Mouse (Mus musculus): Measurements from ENCODE around the gene Acer3. TPM values are rescaled to one million over a fixed set of nuclear protein-coding genes. Genes with fewer than 3 reads are reported as not detected.

Acer3 gene
- polyA plus RNA-seq, 1 experiment from 2014 or later: 39.0 TPM

DNA sequence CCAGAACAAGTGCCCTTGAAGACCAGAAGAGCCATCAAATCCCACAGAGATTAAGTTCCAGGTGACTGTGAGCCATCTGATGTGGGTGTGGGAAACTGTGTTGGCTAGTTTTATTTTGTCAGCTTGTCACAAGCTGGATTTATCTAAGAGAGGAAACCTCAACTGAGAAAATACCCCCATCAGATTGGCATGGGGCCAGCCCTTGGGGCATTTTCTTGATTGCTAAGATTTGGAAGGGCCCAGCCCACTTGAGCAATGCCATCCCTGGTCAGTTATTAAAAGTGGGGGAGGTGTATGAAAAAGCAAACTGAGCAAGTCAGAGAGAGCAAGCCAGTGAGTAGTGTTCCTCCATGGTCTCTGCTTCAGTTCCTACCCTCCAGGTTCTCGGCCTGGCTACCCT is 3.2 kb upstream of the Acer3 start:
- H3K27ac ChIP-seq: no peak overlapping the region
- H3K36me3 ChIP-seq (ENCODE audit: inconsistent target): no peaks in the 10 kb centered on the region
- no peak overlapping the region for H3K4me3 ChIP-seq (ENCODE audit: inconsistent target)
- H3K79me2 ChIP-seq (ENCODE audit: inconsistent target): peaks cover 8% of the 10 kb centered on the region; the same call in 1 of the 2 replicates
- 80% methylated on average over 1 of the region's 1 CpGs for WGBS (ENCODE audit: missing documents)

DNA sequence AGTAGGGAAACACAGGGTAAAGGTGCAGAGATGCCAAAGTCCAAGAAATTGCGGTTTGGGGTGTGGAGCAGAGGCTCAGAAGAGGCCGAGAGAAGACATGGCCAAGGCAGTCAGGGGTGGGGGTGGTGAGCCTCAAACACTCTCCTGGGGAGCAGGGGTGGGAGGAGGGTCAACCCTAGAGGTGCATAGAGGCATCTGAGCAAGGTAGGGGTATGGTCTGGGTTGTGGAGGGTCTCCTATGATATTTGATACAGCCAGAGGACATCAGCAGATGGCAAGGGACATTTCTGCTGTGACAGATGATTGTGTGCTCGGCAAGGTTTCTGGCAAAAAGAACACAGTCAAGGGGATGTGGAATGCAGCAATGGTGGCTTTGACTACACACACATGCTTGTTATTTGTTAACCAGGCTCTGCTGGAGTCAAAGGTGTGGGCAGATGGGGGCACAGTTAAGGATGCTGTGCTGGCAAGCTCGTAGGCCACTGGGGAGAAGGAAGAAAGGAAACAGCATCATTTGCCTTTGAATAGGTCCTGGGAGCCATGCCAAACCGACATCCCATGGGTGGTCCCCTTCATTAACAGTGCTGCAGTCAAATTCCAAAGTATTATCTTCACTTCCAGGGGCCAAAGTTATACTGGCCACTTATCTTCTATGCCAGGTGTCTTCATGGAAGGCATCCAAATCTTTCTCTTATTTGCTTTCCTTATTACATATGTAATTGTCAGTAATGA is 2.4 kb upstream of the Acer3 start:
- Histone ChIP-seq H3K4me3 (ENCODE audit: inconsistent target) (no peak overlapping the region), H3K79me2 (ENCODE audit: inconsistent target) (peaks cover 8% of the 10 kb centered on the region; the same call in 1 of the 2 replicates), H3K27ac (peak overlapping the region; percentile 95), H3K36me3 (ENCODE audit: inconsistent target) (no peaks in the 10 kb centered on the region)
- 57% methylated on average over 3 of the region's 5 CpGs for WGBS (ENCODE audit: missing documents)

DNA sequence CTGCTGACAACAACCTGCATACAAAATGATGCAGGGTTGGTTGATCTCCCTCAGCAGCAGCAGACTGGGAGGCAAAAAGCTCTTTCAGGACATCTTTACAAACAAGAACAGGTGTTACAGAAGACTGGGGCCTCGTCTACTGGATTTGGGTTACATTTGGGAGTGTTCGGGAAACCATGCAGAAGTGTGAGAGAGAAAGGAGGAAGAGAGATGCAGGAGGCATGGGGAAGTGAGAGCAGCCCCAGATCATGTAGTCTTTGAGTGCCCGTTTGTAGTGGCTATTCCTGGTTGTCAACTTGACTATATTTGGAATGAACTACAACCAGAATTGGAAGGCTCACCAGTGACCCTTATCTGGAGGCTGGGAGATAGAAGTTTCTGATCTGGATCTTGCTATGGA is 1.4 kb upstream of the Acer3 start:
- peak overlapping the region; percentile 95 for H3K27ac ChIP-seq
- no peak overlapping the region for H3K4me3 ChIP-seq (ENCODE audit: inconsistent target)
- H3K36me3 ChIP-seq (ENCODE audit: inconsistent target): no peaks in the 10 kb centered on the region
- 10% methylated on average over 3 of the region's 3 CpGs for WGBS (ENCODE audit: missing documents)
- H3K79me2 ChIP-seq (ENCODE audit: inconsistent target): peaks cover 8% of the 10 kb centered on the region; the same call in 1 of the 2 replicates

DNA sequence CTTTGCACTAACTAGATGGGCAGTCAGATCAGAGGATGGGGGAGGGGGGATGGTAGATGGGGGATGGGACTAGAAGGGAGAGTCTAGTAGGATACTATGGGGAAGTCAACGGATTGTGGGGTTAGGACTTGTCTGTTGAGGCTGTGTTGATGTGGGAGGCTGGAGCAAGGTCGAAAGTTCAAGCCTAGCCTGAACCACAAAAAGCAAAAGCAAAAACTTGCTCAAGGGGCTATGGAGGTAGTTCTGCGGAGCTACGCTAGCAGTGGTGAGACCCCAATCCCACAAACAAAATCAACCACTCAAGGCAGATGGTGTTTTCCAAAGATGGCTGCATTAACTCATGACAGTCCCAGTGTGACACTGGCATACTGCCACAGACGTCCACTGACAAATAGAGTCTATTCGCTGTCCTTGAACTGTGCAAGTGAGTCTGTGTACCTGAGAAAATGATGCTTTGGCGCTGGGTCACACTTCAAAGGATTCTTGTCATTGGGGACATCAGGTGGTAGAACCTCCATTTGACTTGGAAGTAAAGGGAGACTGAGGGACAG is 927 bp downstream of the Acer3 start:
- H3K4me3 ChIP-seq (ENCODE audit: inconsistent target): peak overlapping the region; percentile 24; the same call in 1 of the 2 replicates
- H3K27ac ChIP-seq: peak overlapping the region; percentile 95
- WGBS (ENCODE audit: missing documents): 88% methylated on average over 7 of the region's 7 CpGs
- no peaks in the 10 kb centered on the region for H3K36me3 ChIP-seq (ENCODE audit: inconsistent target)
- H3K79me2 ChIP-seq (ENCODE audit: inconsistent target): peaks cover 8% of the 10 kb centered on the region; the same call in 1 of the 2 replicates

DNA sequence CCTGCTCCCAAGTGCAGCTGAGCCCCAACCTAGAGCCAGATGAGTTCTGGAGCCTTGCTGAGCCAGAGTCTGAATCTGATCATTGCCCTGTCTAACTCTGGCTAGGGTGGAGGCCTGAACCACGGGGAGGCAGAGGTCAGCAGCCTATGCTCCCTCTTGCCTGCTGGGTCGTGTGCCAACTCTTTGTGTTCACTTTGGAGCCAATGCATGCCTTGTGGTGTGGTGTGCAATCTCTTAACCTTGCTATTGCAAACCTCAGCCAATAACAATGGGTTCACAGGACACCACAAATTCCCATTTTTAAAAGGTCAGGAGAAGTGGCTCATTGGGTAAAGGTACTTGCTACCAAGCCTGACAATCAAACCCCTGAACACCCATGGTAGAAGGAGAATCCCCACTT is 4.4 kb downstream of the Acer3 start:
- Histone ChIP-seq H3K79me2 (ENCODE audit: inconsistent target) (peaks cover 8% of the 10 kb centered on the region; the same call in 1 of the 2 replicates), H3K27ac (no peak overlapping the region), H3K36me3 (ENCODE audit: inconsistent target) (no peaks in the 10 kb centered on the region), H3K4me3 (ENCODE audit: inconsistent target) (no peak overlapping the region)
- WGBS (ENCODE audit: missing documents): 54% methylated on average over 2 of the region's 2 CpGs

DNA sequence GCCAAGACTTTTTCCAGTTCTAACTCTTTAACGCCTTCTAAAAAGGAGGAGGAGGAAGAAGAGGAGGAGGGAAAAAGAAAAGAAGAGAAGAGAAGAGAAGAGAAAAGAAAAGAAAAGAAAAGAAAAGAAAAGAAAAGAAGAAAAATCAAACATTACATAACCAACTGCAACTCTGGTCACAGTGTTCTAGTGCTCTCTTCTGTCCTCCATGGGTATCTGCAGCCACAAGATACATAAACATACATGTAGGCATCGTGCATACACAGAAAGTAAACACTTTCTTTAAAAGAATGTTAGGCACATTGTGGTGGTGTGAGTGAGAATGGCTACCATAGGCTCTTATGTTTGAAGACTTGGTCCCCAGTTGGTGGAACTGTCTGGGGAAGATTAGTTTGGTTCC is 5.9 kb downstream of the Acer3 start:
- Histone ChIP-seq H3K36me3 (ENCODE audit: inconsistent target) (no peaks in the 10 kb centered on the region), H3K4me3 (ENCODE audit: inconsistent target) (no peak overlapping the region), H3K27ac (no peak overlapping the region), H3K79me2 (ENCODE audit: inconsistent target) (0 out of 2 replicates have a peak, but pooled peaks cover under 1% of the 10 kb centered on the region)
- 93% methylated on average over 2 of the region's 2 CpGs for WGBS (ENCODE audit: missing documents)

DNA sequence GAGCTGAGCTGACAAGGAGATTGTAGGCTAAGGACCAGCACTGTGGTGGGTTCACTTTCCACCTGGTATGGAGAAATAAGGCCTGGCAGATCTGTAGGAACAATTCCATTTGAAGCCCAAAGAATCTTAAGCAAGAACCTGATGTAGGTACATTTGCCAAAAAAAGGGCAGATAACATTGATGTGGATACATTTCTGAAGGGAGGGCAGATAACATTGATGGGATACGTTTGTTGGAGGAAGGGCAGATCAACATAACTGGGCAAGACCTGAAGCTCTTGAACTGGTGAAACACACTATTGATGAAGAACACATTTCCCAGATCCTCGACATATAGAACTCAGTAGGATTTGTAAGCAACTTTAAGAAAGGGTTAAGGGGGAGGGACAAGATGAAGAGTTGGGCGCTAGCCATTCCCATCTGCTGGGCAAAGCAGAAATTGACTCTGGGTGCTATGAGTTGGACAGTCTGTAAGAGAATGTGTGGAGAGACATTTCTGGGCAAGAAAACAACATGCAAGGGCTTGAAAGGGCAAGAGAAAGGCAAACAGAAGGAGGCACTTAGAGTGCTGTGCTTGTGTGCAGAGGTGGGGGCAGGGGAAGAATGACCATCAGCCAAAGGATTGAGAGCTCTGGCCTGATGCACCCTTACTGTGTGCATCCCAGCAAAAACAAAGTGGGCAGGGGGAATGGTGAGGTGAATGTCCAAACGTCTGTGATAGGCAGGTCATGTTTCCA is 8.7 kb downstream of the Acer3 start:
- Histone ChIP-seq H3K36me3 (ENCODE audit: inconsistent target) (no peaks in the 10 kb centered on the region), H3K4me3 (ENCODE audit: inconsistent target) (no peak overlapping the region), H3K79me2 (ENCODE audit: inconsistent target) (peaks cover 19% of the 10 kb centered on the region), H3K27ac (no peak overlapping the region)
- 94% methylated on average over 4 of the region's 4 CpGs for WGBS (ENCODE audit: missing documents)

DNA sequence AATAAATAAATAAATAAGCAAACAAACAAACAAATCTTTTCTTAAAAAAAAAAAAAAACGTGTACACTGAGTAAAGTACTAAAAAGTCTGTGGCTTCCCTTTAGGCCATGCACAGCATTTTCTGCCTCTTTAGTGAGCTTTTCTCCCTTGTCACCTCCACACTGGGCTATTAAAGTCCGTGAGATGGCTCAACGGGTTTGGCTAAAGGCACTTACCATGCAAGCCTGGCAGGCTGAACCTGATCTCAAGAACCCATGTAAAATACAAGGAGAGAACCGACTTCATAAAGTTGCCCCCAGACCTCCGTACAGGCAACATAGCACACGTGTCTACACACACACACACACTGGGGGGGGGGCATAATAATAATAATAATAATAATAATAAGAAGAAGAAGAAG is 10.7 kb downstream of the Acer3 start:
- WGBS (ENCODE audit: missing documents): 75% methylated on average over 6 of the region's 6 CpGs

DNA sequence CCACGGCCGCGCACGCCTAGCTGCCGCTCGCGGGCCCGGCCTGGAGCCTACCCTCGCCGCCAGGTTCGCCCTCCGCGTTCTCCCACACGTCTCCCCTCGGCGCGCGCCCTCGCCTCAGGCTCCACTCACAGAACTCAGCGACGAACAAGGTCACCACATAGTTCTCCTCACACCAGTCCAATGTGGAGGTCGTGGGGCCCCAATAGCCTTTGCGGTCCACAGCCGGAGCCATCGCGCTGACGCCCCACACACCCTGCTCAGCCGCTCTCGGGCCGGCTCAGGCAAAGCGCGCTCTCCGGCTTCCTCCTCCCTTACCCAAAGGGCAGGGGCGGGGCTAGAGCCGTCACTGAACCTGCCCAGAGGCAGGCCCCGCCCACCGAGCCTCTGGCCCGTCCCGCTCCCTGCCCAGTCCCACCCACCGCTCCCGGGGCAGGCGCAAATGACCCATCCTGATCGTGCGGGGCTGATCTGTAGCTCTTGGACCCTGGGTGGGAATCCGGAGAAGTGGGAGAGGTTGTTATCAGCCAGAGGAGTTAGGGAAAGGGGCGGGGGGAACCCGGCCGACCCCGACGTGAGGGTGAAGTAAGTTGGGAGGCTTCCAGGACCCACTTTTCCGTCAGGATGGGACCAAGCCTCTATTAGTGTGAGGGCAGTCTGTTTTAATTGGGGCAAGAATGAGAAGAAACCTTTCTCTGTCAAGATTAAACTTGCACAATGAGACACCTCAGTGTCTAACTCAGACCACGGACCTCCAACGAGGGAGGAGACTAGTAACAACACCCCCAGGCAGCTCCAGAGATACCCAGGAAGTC is 11.6 kb downstream of the Acer3 start:
- under 1% methylated on average over 53 of the region's 53 CpGs for WGBS (ENCODE audit: missing documents)
- H3K27ac ChIP-seq: peak overlapping the region; percentile 58
- H3K4me3 ChIP-seq (ENCODE audit: inconsistent target): peak overlapping the region; percentile 84
- H3K36me3 ChIP-seq (ENCODE audit: inconsistent target): no peaks in the 10 kb centered on the region
- peaks cover 48% of the 10 kb centered on the region for H3K79me2 ChIP-seq (ENCODE audit: inconsistent target)

More for the DNA sequence above, 10.7 kb downstream of the Acer3 start:
- no peaks in the 10 kb centered on the region for H3K36me3 ChIP-seq (ENCODE audit: inconsistent target)
- no peak overlapping the region for H3K27ac ChIP-seq
- H3K79me2 ChIP-seq (ENCODE audit: inconsistent target): peaks cover 40% of the 10 kb centered on the region
- H3K4me3 ChIP-seq (ENCODE audit: inconsistent target): no peak overlapping the region

DNA sequence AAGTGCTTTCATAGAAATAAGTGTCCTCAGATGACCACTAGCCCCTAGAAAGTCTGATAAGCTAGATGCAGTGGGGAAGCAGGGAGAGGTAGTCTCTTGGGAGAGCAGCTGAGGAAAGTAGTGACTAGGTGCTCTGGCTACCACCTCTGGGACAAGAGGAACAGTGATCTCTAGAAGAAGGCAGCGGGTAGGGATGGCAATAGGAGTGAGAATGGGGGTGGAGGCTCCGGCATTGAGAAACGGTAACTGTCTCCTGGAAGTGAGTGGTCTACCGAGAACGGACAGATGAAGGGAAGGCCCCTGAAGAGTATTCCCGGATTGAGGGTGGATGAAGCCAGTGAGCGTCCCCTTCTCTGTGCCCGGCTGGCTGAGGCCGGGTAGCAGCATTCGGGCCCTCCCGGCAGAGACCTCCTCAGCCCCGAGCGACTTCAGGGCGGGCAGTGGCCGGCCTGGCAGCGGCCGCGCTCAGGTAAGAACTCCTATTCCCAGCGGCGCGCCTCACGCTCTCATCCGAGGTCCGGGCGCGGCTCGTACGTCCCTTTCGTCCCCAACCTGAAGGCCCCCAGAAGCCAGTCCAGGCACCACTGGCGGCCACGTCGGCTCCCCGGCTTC is 12.3 kb downstream of the Acer3 start:
- H3K79me2 ChIP-seq (ENCODE audit: inconsistent target): peaks cover 55% of the 10 kb centered on the region
- peak overlapping the region; percentile 68 for H3K27ac ChIP-seq
- WGBS (ENCODE audit: missing documents): under 1% methylated on average over 33 of the region's 33 CpGs

DNA sequence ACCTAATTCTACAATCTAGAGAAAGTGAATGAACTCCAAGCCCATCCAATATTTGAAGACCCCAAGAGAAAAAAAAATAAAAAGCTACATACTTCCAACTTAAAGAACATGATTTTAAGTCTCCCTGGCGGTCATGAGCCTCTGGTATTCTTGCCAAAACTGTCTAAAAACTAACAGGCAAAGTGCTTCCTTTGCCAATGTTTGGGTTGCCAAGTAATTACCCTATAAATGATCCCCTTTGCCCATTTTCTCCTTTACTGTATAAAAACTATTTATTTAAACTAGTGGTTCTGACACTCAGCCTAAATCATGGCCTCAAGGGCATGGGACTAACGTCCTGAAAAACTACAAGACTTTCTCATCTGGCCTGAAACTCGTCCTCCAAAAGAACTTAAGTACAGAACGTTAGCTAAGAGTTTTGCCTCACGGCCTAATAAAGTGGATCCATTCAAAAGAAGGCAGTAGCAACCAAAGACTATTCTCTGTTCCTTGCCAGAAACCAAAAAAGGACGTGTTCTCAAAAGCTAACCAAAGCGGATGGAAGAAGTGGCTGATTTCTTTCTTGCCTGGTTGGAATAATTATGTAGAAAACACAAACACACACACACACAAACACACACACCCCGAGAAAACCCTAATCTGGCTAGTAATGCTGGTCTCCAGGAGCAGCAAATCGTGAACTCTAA is 12.9 kb downstream of the Acer3 start:
- H3K4me3 ChIP-seq (ENCODE audit: inconsistent target): peak overlapping the region; percentile 84
- WGBS (ENCODE audit: missing documents): 31% methylated on average over 9 of the region's 9 CpGs
- H3K27ac ChIP-seq: peak overlapping the region; percentile 68

More for the DNA sequence above, 12.3 kb downstream of the Acer3 start:
- peak overlapping the region; percentile 84 for H3K4me3 ChIP-seq (ENCODE audit: inconsistent target)
- no peaks in the 10 kb centered on the region for H3K36me3 ChIP-seq (ENCODE audit: inconsistent target)

DNA sequence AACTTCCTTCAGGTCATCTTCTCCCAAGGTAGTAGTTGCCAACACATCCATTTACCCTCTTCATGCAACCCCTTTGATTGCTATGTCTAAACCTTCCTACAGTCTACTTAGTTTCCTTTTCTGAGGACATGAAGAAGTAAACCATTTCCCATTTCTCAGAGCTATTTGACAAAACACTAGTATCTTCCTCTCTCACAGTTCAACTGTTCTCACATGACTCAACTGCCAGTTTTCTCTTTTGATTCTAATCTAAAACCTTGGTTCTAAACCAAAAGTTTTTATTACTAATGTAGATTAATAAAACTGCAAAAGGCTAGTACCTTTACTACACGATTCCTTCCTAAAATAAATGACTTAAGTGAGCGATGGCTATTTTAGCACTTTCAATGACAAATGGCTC is 13.6 kb downstream of the Acer3 start:
- 100% methylated on average over 1 of the region's 2 CpGs for WGBS (ENCODE audit: missing documents)
- Histone ChIP-seq H3K4me3 (ENCODE audit: inconsistent target) (peak overlapping the region; percentile 84), H3K27ac (peak overlapping the region; percentile 68), H3K79me2 (ENCODE audit: inconsistent target) (peaks cover 68% of the 10 kb centered on the region), H3K36me3 (ENCODE audit: inconsistent target) (no peaks in the 10 kb centered on the region)

More for the DNA sequence above, 12.9 kb downstream of the Acer3 start:
- peaks cover 61% of the 10 kb centered on the region for H3K79me2 ChIP-seq (ENCODE audit: inconsistent target)
- H3K36me3 ChIP-seq (ENCODE audit: inconsistent target): no peaks in the 10 kb centered on the region

DNA sequence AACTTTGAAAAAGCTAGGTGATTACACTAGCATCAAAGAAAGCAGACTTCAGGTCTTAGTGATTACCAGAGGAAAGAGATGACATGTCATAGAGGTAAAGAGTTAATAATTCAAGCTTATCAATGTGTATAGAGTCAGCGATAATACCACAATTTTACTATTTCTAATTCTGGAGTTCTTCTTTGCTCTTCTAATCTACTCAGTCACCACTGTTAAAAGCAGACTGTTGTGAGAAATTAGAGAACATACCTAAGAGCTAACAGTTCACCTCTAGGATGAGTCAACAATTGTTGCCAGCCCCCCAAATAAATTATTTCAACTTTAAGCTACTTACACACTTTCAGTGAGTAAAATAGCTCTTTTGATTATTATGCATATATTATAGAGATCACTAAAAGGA is 28.1 kb downstream of the Acer3 start:
- Histone ChIP-seq H3K27ac (no peak overlapping the region), H3K4me3 (ENCODE audit: inconsistent target) (no peak overlapping the region), H3K36me3 (ENCODE audit: inconsistent target) (no peaks in the 10 kb centered on the region), H3K79me2 (ENCODE audit: inconsistent target) (peaks cover 78% of the 10 kb centered on the region)
- WGBS (ENCODE audit: missing documents): 80% methylated on average over 1 of the region's 1 CpGs
